Mouse (Mus musculus) heart, postnatal 4 days (tissue): ENCODE data around the gene E130308A19Rik. TPM values are rescaled to one million over a fixed set of nuclear protein-coding genes. Genes with fewer than 3 reads are reported as not detected.

Source experiments
- DNase-seq: peaks from one replicate; pipeline ENCODE4 v3.0.0; 2021
- total RNA-seq, 2 experiments: library from RNA; stranded (reverse); gene quantifications; 2 replicates each; pipeline ENCODE4 v1.2.3; 2021

Gene E130308A19Rik
- total RNA-seq = 10 to 100 TPM; 18.3 to 19.2 TPM

- peak; percentile 81 for DNase-seq
Observed at GRCm38 (mm10) chr4:59625998-59626910, at the start of gene E130308A19Rik. Gene E130308A19Rik (plus strand): TSS chr4:59626211.

- DNase-seq = peak; percentile 49
Observed at GRCm38 (mm10) chr4:59580495-59581281, 45.3 kb upstream of the E130308A19Rik start.

GRCm38 (mm10) chr4:59581314-59582185 lies 44.5 kb upstream of the E130308A19Rik start, which contains the start of gene Hsdl2:
Gene Hsdl2 (plus strand): TSS chr4:59581563.
- DNase-seq = peak; percentile 97

- DNase-seq = no peak
Observed at GRCm38 (mm10) chr4:59582186-59582585, 43.8 kb upstream of the E130308A19Rik start.

DNA sequence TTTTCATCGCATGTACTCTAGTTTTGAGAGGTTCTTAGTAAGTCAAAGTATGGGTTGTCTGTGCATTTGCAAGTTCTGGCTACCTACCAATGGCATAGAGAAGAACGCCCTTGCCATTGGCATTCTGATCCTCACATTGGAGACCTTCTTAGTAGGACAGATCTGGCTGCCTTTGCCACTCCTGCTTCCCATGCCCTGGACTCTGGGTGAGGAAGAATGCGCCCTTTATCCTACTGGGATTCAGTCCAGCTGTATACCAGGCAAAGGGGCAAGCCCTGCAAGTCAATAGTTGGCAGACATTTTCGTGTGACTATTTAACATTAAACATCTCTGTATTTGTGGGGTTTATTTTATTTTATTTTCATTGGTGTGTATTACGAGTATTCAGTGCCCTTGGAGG lies 40.9 kb upstream of the E130308A19Rik start:
- peak; percentile 79 for DNase-seq

DNA sequence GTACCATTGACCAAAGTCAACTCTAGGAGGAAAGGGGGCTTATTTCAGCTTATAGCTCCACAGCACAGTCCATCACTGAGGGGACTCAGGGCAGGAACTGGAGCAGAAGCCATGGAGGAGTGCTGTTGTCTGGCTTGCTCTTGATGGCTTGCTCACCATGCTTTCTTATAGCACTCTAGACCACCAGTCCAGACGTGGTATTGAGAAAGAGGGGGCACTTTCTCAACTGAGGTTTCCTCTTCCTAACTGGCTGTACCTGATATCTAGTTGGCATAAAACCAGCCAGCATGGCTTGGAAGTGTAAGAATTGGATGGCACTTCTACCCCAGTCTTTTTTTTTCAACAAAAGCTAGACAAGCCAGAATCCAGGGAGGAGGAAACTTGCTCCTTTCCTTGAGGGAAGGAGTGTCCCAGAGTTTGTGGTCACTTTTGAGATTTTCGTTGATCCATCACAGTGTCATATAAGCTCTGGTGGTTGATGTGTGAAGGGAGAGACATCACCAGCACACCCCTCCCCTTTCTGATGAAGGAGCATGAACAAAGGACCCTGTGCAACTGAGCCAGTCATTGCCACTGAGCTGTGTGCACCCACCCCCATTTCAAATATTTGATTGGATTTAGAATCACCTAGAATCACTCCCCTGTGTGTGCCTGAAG lies 38.7 kb upstream of the E130308A19Rik start:
- no peak for DNase-seq

- DNase-seq = no peak
Observed at GRCm38 (mm10) chr4:59587872-59588226, 38.2 kb upstream of the E130308A19Rik start.

GRCm38 (mm10) chr4:59594614-59595013 lies 31.4 kb upstream of the E130308A19Rik start:
- DNase-seq = no peak

GRCm38 (mm10) chr4:59596556-59596955 lies 29.5 kb upstream of the E130308A19Rik start:
- no peak for DNase-seq

DNA sequence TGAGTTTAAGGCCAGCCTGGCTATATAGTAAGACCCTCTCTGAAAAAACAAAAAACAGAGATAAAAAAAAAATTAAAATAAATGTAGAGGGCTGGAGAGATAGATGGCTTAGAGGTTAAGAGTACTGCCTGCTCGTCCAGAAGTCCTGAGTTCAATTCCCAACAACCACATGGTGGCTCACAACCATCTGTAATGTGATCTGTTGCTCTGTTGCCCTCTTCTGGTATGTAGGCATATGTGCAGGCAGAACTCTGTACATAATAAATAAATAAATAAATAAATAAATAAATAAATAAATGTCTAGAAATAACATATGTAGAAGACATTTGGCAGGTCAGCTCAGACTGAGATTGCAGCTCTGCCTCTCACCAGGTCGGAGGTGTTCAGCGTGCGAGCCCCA lies 23.3 kb upstream of the E130308A19Rik start:
- no peak for DNase-seq

DNA sequence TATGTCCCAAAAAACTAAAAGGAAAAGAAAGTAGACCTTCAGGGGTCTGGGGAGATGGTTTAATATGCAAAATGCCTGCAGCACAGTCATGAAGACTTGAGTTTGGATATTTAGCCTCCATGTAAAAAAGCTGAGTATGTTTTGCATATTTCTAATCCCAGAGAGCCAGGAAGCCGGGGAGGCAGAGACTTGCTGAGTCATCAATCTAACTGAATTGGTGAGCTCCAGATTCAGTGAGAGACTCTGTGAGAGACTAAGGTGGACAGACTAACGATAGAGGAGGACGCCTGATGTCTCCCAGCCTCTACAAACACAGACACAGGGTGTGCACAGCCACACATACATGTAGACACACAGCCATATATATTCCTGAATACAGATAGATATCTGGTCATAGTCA lies 21.1 kb upstream of the E130308A19Rik start:
- no peak for DNase-seq

DNA sequence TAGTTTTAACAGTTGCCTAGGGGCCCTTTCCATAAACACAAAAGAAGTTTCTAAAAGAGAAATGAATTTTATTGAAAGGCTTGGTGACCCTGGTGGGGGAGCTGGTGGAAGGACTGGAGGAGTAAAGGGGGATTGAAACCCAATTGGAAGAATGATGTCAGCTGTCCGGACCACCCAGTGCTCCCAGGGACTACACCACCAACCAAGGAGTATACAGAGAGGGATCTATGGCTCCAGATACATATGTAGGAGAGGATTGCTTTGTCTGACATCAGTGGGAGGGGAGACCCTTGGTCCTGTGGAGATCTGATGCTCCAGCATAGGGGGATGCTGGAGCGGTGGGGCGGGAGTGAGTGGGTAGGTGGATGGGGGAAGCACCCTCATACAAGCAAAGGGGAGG lies 20.5 kb upstream of the E130308A19Rik start:
- DNase-seq = no peak

GRCm38 (mm10) chr4:59610411-59610810 lies 15.6 kb upstream of the E130308A19Rik start:
- DNase-seq = no peak

DNA sequence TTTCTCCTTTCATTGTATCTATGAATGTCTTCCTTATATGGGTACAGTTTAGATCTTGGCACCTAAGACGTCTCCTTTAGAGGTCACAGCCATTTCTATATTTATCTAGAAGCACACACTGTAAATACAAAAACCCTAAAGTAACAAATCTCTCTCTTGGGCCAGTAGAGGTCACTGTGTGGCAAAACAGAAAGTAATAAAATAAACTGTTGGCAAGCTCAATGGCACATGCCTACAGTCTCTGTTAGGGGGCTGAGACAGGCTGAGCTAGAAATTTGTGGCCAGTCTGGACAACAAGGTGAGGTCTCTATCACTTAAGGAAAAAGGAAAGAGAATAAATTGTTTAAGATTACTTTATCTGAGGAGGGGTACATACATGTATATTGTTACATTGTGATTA lies 11.0 kb upstream of the E130308A19Rik start:
- peak; percentile 24 for DNase-seq

DNA sequence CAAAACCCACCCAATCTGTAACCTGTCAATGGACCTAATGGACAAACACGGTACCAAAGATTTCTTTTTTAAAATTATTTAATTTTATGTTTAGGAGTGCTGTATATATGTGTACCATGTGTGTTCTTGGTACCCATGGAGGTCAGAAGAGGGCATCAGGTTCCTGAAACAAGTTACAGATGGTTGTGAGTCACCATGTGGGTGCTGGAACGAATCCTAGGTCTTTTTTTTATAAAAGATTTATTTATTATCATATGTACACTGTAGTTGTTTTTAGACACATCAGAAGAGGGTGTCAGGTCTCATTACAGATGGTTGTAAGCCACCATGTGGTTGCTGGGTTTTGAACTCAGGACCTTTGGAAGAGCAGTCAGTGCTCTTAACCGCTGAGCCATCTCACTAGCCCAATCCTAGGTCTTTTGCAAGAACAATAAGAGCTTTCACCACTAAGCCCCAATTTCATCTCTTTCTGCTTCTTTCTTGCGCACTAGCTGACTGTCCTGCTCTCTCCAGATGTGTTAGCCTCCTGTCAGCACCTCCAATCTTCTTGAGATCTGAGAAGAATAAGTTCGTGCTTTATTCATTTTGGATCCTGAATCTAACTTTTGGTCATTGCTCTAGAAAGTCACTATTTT lies 6.3 kb upstream of the E130308A19Rik start:
- no peak for DNase-seq

DNA sequence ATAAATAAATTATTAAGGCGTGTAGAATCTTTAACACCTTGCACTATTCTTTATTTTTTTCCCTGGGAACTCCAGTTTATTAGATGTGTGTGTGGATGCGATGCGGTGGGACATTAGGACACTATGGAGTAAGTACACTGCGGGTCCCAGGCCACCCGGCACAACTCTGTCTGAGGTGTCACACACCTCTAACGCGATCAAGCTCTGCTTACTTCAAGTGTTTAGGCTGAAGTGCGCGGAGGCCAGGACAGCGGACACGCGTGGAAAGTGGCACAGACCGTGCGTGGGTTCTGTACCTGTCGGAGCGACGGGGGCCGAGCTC lies 374 bp upstream of the E130308A19Rik start:
- no peak for DNase-seq

- no peak for DNase-seq
Observed at GRCm38 (mm10) chr4:59628255-59628654, 2.2 kb downstream of the E130308A19Rik start.

DNA sequence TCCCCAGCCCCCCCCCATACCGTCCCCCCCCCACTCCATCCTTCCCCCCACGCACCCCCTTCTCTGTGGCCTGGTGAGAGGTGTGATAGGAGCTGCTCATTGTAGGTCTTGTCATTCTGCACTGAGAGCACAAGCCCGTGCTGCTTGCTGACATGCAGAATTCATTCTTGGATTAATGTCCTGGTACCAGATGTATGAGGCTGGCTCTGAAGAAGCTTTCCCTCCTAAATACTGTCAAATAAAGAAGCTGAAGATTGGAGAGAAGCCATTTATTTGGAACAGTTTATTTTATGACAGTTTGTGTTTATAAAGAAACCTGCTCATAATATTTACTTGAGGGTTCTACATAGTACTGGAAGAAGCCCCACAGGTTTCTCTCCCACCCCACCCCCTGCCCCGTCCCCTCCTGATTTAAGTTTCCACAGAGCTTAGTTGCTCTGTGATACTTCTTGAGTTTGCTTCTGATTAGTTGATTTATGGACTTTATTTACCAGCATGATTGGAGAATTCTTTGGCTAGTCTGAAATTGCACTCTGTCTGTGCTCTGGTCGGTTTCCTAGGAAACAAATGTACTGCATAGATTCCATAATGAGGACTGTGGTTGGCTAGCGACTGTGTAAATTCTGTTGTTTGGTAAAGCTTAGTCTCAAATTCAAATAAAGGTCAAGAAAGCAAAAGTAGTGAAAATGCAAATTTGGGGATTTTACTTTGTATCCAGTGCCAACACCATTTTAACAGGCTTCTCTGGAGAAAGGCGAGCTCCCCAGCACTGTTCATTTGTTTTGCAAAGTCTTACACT lies 3.3 kb downstream of the E130308A19Rik start:
- DNase-seq = no peak

DNA sequence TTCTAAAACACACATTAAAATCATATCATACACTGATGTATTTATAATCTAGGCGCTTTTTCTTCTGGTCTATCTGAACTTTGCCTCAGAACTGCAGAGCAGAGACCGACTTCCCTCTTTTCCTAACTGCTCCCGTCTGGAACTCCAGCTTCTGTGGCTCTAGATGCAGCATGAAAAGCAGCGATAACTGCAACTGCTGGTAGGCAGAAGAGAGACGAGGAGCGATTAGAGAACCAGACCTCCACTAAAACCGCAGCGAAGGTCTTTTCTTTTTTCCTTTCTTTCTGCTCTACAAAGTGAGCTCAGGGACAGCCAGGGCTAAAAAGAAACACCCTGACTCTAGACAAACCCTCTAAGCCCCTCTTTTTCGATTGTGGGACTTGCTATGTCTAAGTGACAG lies 4.1 kb downstream of the E130308A19Rik start:
- no peak for DNase-seq

- no peak for DNase-seq
Observed at GRCm38 (mm10) chr4:59634532-59634931, 8.5 kb downstream of the E130308A19Rik start.

DNA sequence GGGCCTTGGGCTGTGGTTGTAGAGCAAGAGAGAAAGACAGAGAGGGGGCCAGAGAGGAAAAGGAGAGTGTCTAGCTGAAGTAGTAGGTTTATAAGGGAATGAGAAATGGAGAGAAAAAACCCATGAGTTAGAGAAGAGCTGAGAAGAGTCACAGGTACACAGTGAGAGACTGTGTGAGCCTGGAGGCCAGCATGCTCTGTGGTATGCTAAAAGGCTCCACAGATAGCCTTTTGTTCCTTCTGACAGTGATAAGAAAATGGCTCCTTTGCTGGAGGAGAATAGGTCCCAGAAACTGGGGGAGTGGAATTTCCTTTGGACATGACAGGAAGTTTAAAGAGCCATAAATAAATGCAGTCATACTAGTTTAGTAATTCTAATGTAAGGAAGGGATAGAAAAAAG lies 13.2 kb downstream of the E130308A19Rik start:
- DNase-seq = no peak
